In the genomic region with DNA sequence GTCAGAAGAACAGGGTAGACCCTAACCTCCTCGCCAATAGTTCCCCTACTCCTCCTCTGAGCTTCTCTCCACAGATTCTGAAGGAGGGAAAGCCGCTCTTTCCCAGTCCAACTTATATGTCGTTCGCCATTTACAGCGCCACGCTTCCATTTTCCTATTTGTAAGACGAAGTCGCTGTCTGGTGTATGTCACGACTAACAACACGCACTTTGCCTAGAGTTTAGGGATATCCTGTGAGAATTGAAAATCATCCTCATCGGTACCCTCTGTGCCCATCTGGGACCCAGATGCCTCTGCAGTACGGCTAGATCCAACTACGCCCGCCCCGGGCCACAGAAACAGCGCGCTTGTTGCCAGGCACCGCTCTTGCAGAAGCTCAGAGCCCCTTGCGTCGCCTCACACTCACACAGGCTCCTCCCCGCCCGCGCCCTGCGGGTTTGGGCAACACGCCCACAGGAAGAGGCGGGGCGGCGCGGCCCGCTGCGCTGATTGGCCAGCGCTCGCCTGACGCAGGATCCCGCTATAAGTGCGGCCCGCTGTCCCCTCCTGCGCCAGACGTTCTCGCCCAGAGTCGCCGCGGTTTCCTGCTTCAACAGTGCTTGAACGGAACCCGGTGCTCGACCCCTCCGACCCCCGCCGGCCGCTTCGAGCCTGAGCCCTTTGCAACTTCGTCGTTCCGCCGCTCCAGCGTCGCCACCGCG, we compare ENCODE assay signal across 8 mouse cellular contexts. TPM values are rescaled to one million over a fixed set of nuclear protein-coding genes. Genes with fewer than 3 reads are reported as not detected.
DNase-seq lines count a peak whose midpoint lies in the region; ATAC-seq lines count a peak whose summit lies in the region.

No protein-coding gene starts in this region.

- WGBS in heart, embryonic 13.5 days, result under 1% methylated on average over 59 of the region's 59 CpGs
- 1% methylated on average over 59 of the region's 59 CpGs for WGBS in liver, embryonic 12.5 days (ENCODE audit: insufficient replicate concordance)
- under 1% methylated on average over 59 of the region's 59 CpGs for WGBS in stomach, embryonic 15.5 days

- no peaks in the 10 kb centered on the region for H3K27me3 ChIP-seq in heart, embryonic 13.5 days (replicated peaks)
- H3K27me3 ChIP-seq in liver, embryonic 12.5 days (replicated peaks), result no peaks in the 10 kb centered on the region
- no peaks in the 10 kb centered on the region for H3K27me3 ChIP-seq in stomach, embryonic 15.5 days (replicated peaks)

- H3K4me2 ChIP-seq in heart, embryonic 13.5 days, result peak overlapping the region; percentile 84
- peak overlapping the region; percentile 89 for H3K4me2 ChIP-seq in liver, embryonic 12.5 days
- H3K4me2 ChIP-seq in stomach, embryonic 15.5 days, result peak overlapping the region; percentile 81

- peaks cover 38% of the 10 kb centered on the region for H3K4me1 ChIP-seq in heart, embryonic 13.5 days
- H3K4me1 ChIP-seq in liver, embryonic 12.5 days, result peaks cover 84% of the 10 kb centered on the region
- peaks cover 23% of the 10 kb centered on the region; the same call in 1 of the 2 replicates for H3K4me1 ChIP-seq in stomach, embryonic 15.5 days

- H3K36me3 ChIP-seq in heart, embryonic 13.5 days, result peaks cover 27% of the 10 kb centered on the region
- H3K36me3 ChIP-seq in liver, embryonic 12.5 days, result peaks cover 37% of the 10 kb centered on the region
- peaks cover 24% of the 10 kb centered on the region for H3K36me3 ChIP-seq in stomach, embryonic 15.5 days

- peak; percentile 81 for ATAC-seq in erythroid progenitor cell, adult 5-6 weeks (replicated peaks; ENCODE audit: low FRiP score, poor library complexity, severe bottlenecking)
- ATAC-seq in heart, embryonic 13.5 days (ENCODE audit: extremely low read depth, insufficient number of reproducible peaks, low FRiP score, low TSS enrichment), result peak; percentile 93
- peak; percentile 86 for ATAC-seq in liver, embryonic 12.5 days
- ATAC-seq in stomach, embryonic 15.5 days (ENCODE audit: insufficient read depth, low FRiP score, low read depth), result peak; percentile 97

- peak overlapping the region; percentile 93 for H3K9ac ChIP-seq in heart, embryonic 13.5 days
- peak overlapping the region; percentile 97 for H3K9ac ChIP-seq in liver, embryonic 12.5 days
- H3K9ac ChIP-seq in stomach, embryonic 15.5 days, result peak overlapping the region; percentile 95

- peak overlapping the region; percentile 71 for H3K4me3 ChIP-seq in heart, embryonic 13.5 days
- peak overlapping the region; percentile 92 for H3K4me3 ChIP-seq in liver, embryonic 12.5 days
- peak overlapping the region; percentile 97 for H3K4me3 ChIP-seq in stomach, embryonic 15.5 days (replicated peaks)

- H3K27ac ChIP-seq in heart, embryonic 13.5 days (replicated peaks), result peak overlapping the region; percentile 95
- peak overlapping the region; percentile 99 for H3K27ac ChIP-seq in liver, embryonic 12.5 days
- H3K27ac ChIP-seq in stomach, embryonic 15.5 days, result peak overlapping the region; percentile 98

- DNase-seq in CD4-positive helper T cell, adult 2 months (ENCODE audit: low read depth, low spot score), result peak; percentile 99
- DNase-seq in brain, embryonic 18.5 days (ENCODE audit: low read depth, low spot score), result peak; percentile 92
- peak; percentile 98 for DNase-seq in kidney, postnatal 10 days
- peak; percentile 92 to 95 for DNase-seq in natural killer cell, adult 2 months (ENCODE audit: low spot score in 2 of 2)

- H3K9me3 ChIP-seq in heart, embryonic 13.5 days, result no peaks in the 10 kb centered on the region
- no peaks in the 10 kb centered on the region for H3K9me3 ChIP-seq in liver, embryonic 12.5 days (replicated peaks)
- H3K9me3 ChIP-seq in stomach, embryonic 15.5 days, result no peaks in the 10 kb centered on the region

RNA-seq across cellular contexts. Expression of a gene that starts 1.9 kb away (rescaled TPM):
- 2,541 and 2,855 TPM in 2 replicates for total RNA-seq in erythroid progenitor cell, adult 5-6 weeks (2015; ENCODE audit: low replicate concordance)
- total RNA-seq in erythroid progenitor cell, adult 5-6 weeks (2017; ENCODE audit: low replicate concordance), result 1,910 and 2,502 TPM in 2 replicates
- 2,189 and 2,554 TPM in 2 replicates for polyA plus RNA-seq in heart, embryonic 13.5 days (2015; fragmentation: Nextera tagmentation; extraction: Ambion mirVana)
- polyA plus RNA-seq in liver, embryonic 12.5 days (2016; fragmentation: Nextera tagmentation; extraction: Ambion mirVana), result 5,199 and 5,262 TPM in 2 replicates
- 1,700 and 1,987 TPM in 2 replicates for polyA plus RNA-seq in stomach, embryonic 15.5 days (2015; fragmentation: Nextera tagmentation; extraction: Ambion mirVana)

RNA-seq across cellular contexts. Expression of a gene that starts 19.1 kb away (rescaled TPM):
- not detected in 2 replicates for total RNA-seq in erythroid progenitor cell, adult 5-6 weeks (2015; ENCODE audit: low replicate concordance)
- not detected in 2 replicates for total RNA-seq in erythroid progenitor cell, adult 5-6 weeks (2017; ENCODE audit: low replicate concordance)
- 0.23 and 0.27 TPM in 2 replicates for polyA plus RNA-seq in heart, embryonic 13.5 days (2015; fragmentation: Nextera tagmentation; extraction: Ambion mirVana)
- 0.17 and 0.32 TPM in 2 replicates for polyA plus RNA-seq in liver, embryonic 12.5 days (2016; fragmentation: Nextera tagmentation; extraction: Ambion mirVana)
- polyA plus RNA-seq in stomach, embryonic 15.5 days (2015; fragmentation: Nextera tagmentation; extraction: Ambion mirVana), result 0.80 TPM in 2 replicates

RNA-seq across cellular contexts. Expression of a gene that starts 19.2 kb away (rescaled TPM):
- 252 and 262 TPM in 2 replicates for total RNA-seq in erythroid progenitor cell, adult 5-6 weeks (2015; ENCODE audit: low replicate concordance)
- total RNA-seq in erythroid progenitor cell, adult 5-6 weeks (2017; ENCODE audit: low replicate concordance), result 345 and 413 TPM in 2 replicates
- 32.5 and 36.7 TPM in 2 replicates for polyA plus RNA-seq in heart, embryonic 13.5 days (2015; fragmentation: Nextera tagmentation; extraction: Ambion mirVana)
- polyA plus RNA-seq in liver, embryonic 12.5 days (2016; fragmentation: Nextera tagmentation; extraction: Ambion mirVana), result 189 and 191 TPM in 2 replicates
- polyA plus RNA-seq in stomach, embryonic 15.5 days (2015; fragmentation: Nextera tagmentation; extraction: Ambion mirVana), result 29.8 and 40.7 TPM in 2 replicates

RNA-seq across cellular contexts. Expression of a gene that starts 59.1 kb away (rescaled TPM):
- total RNA-seq in erythroid progenitor cell, adult 5-6 weeks (2015; ENCODE audit: low replicate concordance), result 15.5 and 16.3 TPM in 2 replicates
- 9.4 and 12.6 TPM in 2 replicates for total RNA-seq in erythroid progenitor cell, adult 5-6 weeks (2017; ENCODE audit: low replicate concordance)
- 39.4 and 41.9 TPM in 2 replicates for polyA plus RNA-seq in heart, embryonic 13.5 days (2015; fragmentation: Nextera tagmentation; extraction: Ambion mirVana)
- polyA plus RNA-seq in liver, embryonic 12.5 days (2016; fragmentation: Nextera tagmentation; extraction: Ambion mirVana), result 6.9 and 10.0 TPM in 2 replicates
- 17.2 and 17.6 TPM in 2 replicates for polyA plus RNA-seq in stomach, embryonic 15.5 days (2015; fragmentation: Nextera tagmentation; extraction: Ambion mirVana)

Comparison
In these comparisons a context has a peak if more than half of its experiments do, and no peak if none do; other contexts are left out.
1. Peak in every context shown above with its lines: DNase-seq, ATAC-seq, H3K4me3 ChIP-seq and H3K27ac ChIP-seq.